Mouse (Mus musculus) Patski (cell line): Measurements from ENCODE around the gene Ifi27l2b. TPM values are rescaled to one million over a fixed set of nuclear protein-coding genes. Genes with fewer than 3 reads are reported as not detected.
"Not testable (repeated sequence)": the region's sequence is repeated elsewhere in the genome, so short reads cannot be mapped to it uniquely, and the experiment has no call there.

Experiments
- ATAC-seq: fragments of 100-300 bp; one replicate; pipeline ENCODE4 v1.8.0; 2021
- CTCF ChIA-PET: fragments of 350-600 bp; sonication (Branson Sonifier 250); formaldehyde crosslinking; loops from one replicate; lab custom pipeline; 2022; ENCODE audit warnings: inconsistent platforms; lab: Charles Lee
- POLR2A ChIA-PET: fragments of 350-600 bp; sonication (Branson Sonifier 250); formaldehyde crosslinking; loops from one replicate; lab custom pipeline; 2022; ENCODE audit warnings: antibody characterized with exemption, inconsistent platforms; lab: Charles Lee
- DNase-seq: peaks from one replicate; pipeline ENCODE4 v3.0.0-alpha.2; 2011; ENCODE audit warnings: low read depth, low spot score
- H3K27me3 ChIP-seq: fragments of 371-371 bp; one replicate; pipeline ENCODE4 v1.5.1; 2021
- CTCF ChIP-seq: fragments of 100-300 bp; IDR thresholded peaks from one replicate; pipeline ENCODE4 v1.5.1; 2021
- in situ Hi-C: fragments of 300-500 bp; cut with MboI; formaldehyde crosslinking; loops from 3 replicates; pipeline ENCODE4 v1.11.1; 2018; ENCODE audit warnings: low pct_unique_long_range_greater_than_20kb, mixed read lengths
- polyA plus RNA-seq: library from polyadenylated mRNA; unstranded; gene quantifications from one replicate; pipeline ENCODE4 v1.2.3, GENCODE M21; 2021

The Ifi27l2b gene
- polyA plus RNA-seq, 1 experiment from 2014 or later, result not detected

DNA sequence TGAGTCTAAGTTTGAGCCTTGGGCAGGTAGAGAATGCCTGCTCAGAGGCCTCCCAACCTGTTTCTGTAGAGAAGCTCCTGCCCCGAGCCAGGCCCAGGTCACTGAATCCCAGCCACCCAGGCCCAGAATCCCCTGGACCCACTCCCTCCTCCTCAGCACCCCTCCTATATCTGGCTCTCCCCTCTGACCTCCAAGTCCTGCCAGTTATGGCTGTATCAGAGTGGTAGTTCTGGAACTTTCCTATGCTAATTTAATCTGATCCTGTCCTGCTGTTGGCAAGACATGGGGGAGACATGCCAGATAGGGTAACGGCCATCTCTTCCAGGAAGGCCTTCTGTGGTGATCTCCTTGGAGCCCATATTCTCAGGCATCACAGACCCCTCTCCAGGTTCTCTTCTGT, 25.8 kb upstream of the Ifi27l2b start:
- no peak for TF ChIP-seq CTCF
- CTCF ChIA-PET, result interaction anchor here (1.7 kb wide), 1 partner anchor 10 kb away, joined by 5 read pairs; no protein-coding TSS in a partner anchor
- no peak for ATAC-seq
- POLR2A ChIA-PET, result no interaction called here
- no peak for DNase-seq
- peaks cover 43% of the 10 kb centered on the region for H3K27me3 ChIP-seq
- in situ Hi-C loops, result loop anchor here (25.0 kb wide), 1 partner anchor 345 kb away; no protein-coding TSS in a partner anchor

DNA sequence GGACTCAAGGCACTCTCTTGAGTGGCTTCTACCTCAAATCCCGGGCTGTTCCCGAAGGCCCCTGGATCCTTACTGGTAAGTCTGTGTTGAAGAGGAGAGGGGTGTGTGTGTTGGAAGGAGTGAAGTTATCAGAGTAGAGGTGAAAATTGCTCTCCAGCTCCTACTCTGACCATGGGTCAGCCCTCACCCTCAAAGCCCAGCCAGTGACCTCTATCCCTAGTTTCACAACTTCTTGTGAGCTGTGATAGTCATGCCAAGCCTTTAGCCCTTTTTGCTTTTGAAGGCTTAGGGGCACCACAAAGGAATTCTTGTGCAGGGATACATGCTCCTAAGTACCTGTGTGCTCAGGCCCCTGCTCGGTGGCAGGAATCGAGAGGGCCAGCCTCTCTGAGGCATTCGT, 24.6 kb upstream of the Ifi27l2b start:
- TF ChIP-seq CTCF, result no peak
- ATAC-seq (no peak), DNase-seq (no peak)
- CTCF ChIA-PET, result no interaction called here
- in situ Hi-C loops, result loop anchor here (25.0 kb wide), 1 partner anchor 344 kb away; no protein-coding TSS in a partner anchor
- POLR2A ChIA-PET, result no interaction called here
- H3K27me3 ChIP-seq, result peaks cover 47% of the 10 kb centered on the region

DNA sequence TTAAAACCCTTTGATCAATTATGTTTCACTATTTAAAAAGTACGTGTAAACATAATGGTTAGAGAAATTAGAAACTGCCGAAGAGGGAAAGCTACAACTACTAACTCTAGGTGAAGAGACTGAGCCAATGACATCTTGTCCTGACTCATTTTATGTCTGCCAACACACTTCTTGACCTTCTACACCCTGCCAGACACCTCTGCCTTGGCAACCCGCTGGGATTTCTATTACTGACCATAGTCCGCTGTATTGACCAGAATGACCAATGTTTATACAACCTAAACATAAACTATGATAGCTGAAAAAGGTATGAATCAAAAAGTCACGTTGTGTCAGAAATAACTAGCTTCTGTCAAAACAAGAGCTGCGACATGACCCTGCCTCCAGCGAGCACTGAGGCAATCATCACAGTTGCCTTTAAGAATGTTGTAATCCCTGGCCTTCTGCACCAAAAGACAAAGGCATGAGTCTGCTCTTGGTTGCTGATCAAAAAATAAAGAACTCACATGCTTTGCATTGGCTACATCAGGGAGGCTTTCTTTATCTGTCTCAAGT, 20.5 kb upstream of the Ifi27l2b start:
- H3K27me3 ChIP-seq, result peaks cover 48% of the 10 kb centered on the region
- ChIA-PET CTCF (no interaction called here), POLR2A (no interaction called here)
- ATAC-seq (no peak), DNase-seq (no peak)
- in situ Hi-C loops, result loop anchor here (25.0 kb wide), 1 partner anchor 340 kb away; no protein-coding TSS in a partner anchor
- no peak for TF ChIP-seq CTCF

DNA sequence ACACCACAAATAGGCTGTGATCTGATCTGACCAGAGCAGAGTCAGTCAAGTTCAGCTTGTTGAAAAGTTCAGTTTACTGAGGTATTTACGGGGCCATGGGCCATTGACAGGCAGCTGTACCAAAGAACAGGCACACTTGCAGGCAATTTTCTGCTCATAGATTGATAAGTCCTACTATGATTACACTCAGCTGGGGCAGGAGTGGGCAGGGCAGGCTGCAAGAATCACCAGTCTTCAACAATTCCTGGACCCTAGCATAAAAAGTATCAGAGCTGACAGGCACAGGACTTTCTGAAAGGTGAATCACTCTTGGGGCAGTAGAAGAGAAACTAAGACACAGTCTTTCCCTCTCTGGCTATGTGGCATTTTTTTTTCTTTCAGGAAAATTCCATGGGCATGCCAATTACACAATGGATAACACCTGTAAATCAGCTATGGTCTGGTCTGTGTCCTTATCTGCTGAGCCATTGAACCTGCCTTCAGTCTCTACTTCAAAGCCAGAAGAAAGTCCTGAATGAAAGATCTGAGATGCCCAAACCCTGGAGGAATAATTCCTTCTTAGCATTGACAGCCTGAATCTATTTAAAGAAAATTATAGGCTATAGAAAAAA, 19.9 kb upstream of the Ifi27l2b start:
- no peak for TF ChIP-seq CTCF
- ATAC-seq, result no peak
- ChIA-PET CTCF (no interaction called here), POLR2A (no interaction called here)
- in situ Hi-C loops, result loop anchor here (25.0 kb wide), 1 partner anchor 340 kb away; no protein-coding TSS in a partner anchor
- peaks cover 48% of the 10 kb centered on the region for H3K27me3 ChIP-seq
- DNase-seq, result no peak

DNA sequence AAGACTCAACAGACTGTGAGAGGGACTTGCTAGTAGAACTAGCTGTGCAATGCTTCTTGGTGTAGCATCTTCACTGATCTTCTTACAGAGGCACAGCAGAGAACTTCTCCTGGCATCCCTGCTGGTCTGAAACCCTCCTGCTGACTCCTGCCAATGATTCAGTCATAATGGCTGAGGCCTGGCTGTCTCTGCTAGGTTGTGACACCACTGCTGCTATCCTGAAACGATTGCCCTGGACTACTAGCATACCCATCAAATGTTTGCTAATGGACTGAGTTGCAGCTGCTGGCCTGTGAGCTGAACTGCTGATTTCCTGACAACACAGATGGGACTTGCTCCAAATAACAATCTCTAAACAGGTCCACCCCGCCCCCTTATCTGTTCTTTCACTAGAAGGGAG, 17.5 kb upstream of the Ifi27l2b start:
- DNase-seq, result no peak
- H3K27me3 ChIP-seq, result peaks cover 47% of the 10 kb centered on the region
- in situ Hi-C loops, result no loop called here
- ATAC-seq, result no peak
- ChIA-PET CTCF (no interaction called here), POLR2A (no interaction called here)
- TF ChIP-seq CTCF, result no peak

DNA sequence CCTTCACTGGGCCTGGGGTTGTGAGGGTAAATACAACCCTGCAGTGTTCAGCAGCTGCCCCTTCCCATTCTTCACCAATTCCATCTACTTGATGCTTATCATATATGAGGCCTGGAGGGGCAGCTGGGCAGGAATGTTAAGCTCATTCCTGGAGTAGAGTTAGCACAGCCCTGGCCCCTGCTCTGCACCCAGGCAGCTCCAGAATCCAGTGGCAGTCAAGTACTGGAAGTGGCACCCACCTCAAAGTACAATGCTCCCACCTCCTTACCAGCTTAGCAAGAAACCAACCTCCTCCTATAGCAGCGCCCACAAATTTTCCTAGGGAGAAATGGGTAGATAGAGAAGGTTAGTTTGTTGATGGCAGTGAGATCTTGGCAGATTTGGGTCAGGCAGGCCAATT, 296 bp downstream of the Ifi27l2b start:
- ATAC-seq, POLR2A ChIA-PET, H3K27me3 ChIP-seq, DNase-seq, CTCF ChIA-PET, in situ Hi-C loops: not testable (repeated sequence)

DNA sequence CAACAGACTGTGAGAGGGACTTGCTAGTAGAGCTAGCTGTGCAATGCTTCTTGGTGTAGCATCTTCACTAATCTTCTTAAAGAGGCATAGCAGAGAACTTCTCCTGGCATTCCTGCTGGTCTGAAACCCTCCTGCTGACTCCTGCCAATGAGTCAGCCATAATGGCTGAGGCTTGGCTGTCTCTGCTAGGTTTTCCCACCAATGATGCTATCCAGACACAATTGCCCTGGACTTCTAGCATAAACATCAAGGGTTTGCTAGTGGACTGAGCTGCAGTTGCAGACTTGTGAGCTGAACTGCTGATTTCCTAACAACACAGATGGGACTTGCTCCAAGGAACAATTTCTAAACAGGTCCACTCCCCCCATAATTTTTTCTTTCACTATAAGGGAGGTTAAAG, 3.7 kb downstream of the Ifi27l2b start:
- no peak for DNase-seq
- no peak for ATAC-seq
- in situ Hi-C loops, result no loop called here
- no peak for TF ChIP-seq CTCF
- POLR2A ChIA-PET, result no interaction called here
- H3K27me3 ChIP-seq, result peaks cover 4% of the 10 kb centered on the region
- CTCF ChIA-PET, result no interaction called here

DNA sequence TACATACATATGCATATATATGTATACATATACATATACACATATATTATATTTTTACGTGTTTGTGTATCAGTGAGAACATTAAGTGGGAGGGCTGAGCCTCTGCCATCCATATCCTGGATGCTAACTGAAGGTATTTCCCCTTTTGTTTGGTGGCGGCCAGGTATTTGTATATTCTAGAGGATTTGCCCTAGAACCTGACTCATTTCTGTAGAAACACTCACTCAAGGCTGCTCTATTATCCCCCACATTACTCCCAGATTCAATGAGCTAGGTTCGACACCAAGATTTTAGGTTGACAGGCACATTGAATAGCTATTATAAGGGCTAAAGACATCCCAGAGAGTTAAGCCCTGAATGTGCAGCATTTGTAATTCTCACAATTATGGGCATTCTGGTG, 12.0 kb downstream of the Ifi27l2b start:
- no peak for DNase-seq
- peaks cover 7% of the 10 kb centered on the region for H3K27me3 ChIP-seq
- in situ Hi-C loops, result no loop called here
- POLR2A ChIA-PET, result no interaction called here
- CTCF ChIA-PET, result no interaction called here
- no peak for ATAC-seq
- TF ChIP-seq CTCF, result no peak

DNA sequence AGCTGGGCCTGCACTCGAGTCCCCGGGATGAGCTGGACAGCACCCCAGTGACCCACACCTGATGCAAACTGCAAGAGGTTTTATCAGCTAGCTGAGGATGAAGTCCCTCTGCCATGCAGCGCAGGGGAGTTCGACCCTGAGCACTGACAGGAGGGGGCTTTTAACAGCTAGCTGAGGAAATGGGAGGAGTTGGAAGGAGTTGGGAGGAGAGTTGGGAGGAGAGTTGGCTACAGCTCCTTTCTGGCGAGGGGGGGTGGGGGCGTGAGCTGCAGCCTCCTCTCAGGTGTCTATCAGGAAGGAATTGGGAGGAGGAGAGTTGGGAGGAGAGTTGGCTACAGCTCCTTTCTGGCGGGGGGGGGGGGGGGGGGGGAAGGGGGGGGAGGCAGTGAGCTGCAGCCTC, 12.8 kb downstream of the Ifi27l2b start:
- H3K27me3 ChIP-seq, ATAC-seq, DNase-seq, in situ Hi-C loops: not testable (repeated sequence)
- ChIA-PET POLR2A (interaction anchor here (0.9 kb wide), 1 partner anchor 10 kb away, joined by 3 read pairs; the partner anchor contains the start of gene Ifi27), CTCF (interaction anchor here (1.3 kb wide), 1 partner anchor 19 kb away, joined by 4 read pairs; the partner anchor contains the start of gene Ddx24)

DNA sequence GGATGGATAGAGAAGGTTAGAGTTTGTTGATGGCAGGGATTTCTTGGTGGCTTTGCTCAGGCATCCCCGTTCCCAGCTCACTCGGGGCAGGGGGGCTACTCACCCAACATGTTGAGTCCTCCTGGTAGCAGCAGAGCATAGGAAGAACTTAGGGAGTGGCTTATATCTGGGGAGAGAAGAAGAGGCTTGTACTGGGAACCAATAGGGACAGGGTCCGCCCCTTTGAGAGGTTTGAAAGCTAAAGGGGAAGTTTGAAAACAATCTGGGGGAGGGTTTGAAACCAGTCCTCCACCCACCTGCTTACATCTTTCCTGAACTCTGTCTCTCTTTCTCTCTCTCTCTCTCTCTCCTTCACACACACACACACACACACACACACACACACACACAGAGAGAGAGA, 13.5 kb downstream of the Ifi27l2b start, which contains the start of gene Ifi27l2a:
Ifi27l2a (minus strand) TSS at position 157 of the 400 bp plus-strand sequence.
- DNase-seq (no peak), ATAC-seq (no peak)
- CTCF ChIA-PET, result interaction anchor here (1.3 kb wide), 1 partner anchor 18 kb away, joined by 4 read pairs; the partner anchor contains the start of gene Ddx24
- TF ChIP-seq CTCF, result no peak
- in situ Hi-C loops, result no loop called here
- POLR2A ChIA-PET, result interaction anchor here (0.7 to 0.9 kb wide), 2 partner anchors 9 to 66 kb away, joined by 3 read pairs; partner anchors contain the start of gene Ifi27
- H3K27me3 ChIP-seq, result peaks cover 7% of the 10 kb centered on the region

DNA sequence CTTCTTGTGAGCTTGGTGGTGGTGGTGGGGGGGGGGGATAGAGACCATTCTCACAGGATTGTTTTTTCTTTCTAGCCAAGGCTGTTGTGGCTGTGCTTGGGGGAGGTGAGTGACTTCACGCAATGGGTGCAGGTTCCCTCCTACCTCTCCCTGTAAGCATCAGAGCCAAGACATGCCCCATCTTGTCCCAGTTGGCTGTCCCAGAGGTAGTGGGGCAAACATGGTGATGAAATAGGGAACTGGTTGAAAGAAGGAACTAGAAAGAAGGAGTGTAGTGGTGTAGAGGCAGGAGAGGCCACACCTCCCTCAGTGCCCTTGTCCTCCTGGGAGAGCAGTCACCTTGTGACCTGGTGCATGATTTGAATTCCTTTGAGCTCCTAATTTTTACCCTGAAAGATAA, 19.4 kb downstream of the Ifi27l2b start:
- CTCF ChIA-PET, result no interaction called here
- POLR2A ChIA-PET, result interaction anchor here (0.6 kb wide), 1 partner anchor 496 kb away, joined by 4 read pairs; no protein-coding TSS in a partner anchor
- DNase-seq, result no peak
- no peak for ATAC-seq
- no peak for TF ChIP-seq CTCF
- in situ Hi-C loops, result no loop called here
- H3K27me3 ChIP-seq, result no peaks in the 10 kb centered on the region
